Mouse (Mus musculus) thymus, adult 2 months (tissue): ENCODE data around the gene Ntmt1. TPM values are rescaled to one million over a fixed set of nuclear protein-coding genes. Genes with fewer than 3 reads are reported as not detected.

Source experiments
- DNase-seq: peaks from one replicate; pipeline ENCODE4 v3.0.0; 2021
- H3K27ac ChIP-seq: fragments of 200-500 bp; 2 replicates; pipeline ENCODE4 v1.5.1; 2012; ENCODE audit warnings: low read length, control low read depth; ENCODE audit not compliant: control insufficient read depth, insufficient read depth
- H3K27me3 ChIP-seq: fragments of 200-500 bp; 2 replicates; pipeline ENCODE4 v1.6.1; 2012; ENCODE audit warnings: mild to moderate bottlenecking, low read length, moderate library complexity, mixed read lengths; ENCODE audit not compliant: control insufficient read depth, insufficient read depth
- H3K36me3 ChIP-seq: fragments of 200-500 bp; 2 replicates; pipeline ENCODE4 v1.6.1; 2012; ENCODE audit warnings: mild to moderate bottlenecking, low read length, moderate library complexity; ENCODE audit not compliant: control insufficient read depth, insufficient read depth
- H3K4me1 ChIP-seq: fragments of 200-500 bp; replicated peaks from 2 replicates; pipeline ENCODE4 v1.6.1; 2012; ENCODE audit warnings: low read length; ENCODE audit not compliant: control insufficient read depth, insufficient read depth
- H3K4me3 ChIP-seq: fragments of 200-500 bp; 2 replicates; pipeline ENCODE4 v1.5.1; 2012; ENCODE audit warnings: mild to moderate bottlenecking, low read length, control low read depth, moderate library complexity; ENCODE audit not compliant: control insufficient read depth, insufficient read depth
- CTCF ChIP-seq: fragments of 200-500 bp; IDR thresholded peaks from 2 replicates; pipeline ENCODE4 v1.5.1; 2012; ENCODE audit warnings: mild to moderate bottlenecking, control low read depth, low read length, moderate library complexity, borderline replicate concordance; ENCODE audit not compliant: control insufficient read depth, poor library complexity, insufficient read depth; ENCODE audit errors: extremely low read depth
- POLR2A ChIP-seq: fragments of 200-500 bp; IDR thresholded peaks from 2 replicates; pipeline ENCODE4 v1.6.1; 2012; ENCODE audit warnings: mild to moderate bottlenecking, low read length, control low read depth, moderate library complexity; ENCODE audit not compliant: control insufficient read depth, poor library complexity, insufficient read depth; ENCODE audit errors: extremely low read depth
- WGBS: fragments of 180-500 bp; shearing (Covaris S2); methylation state at CpG from one replicate; pipeline ENCODE4 v1.1.7; 2018; 5-methylcytosine and 5-hydroxymethylcytosine counted together
- polyA plus RNA-seq: library from polyadenylated mRNA; depleted of rRNA; stranded (reverse); fragments of >200 nt; gene quantifications from 2 replicates; pipeline ENCODE4 v1.2.3, GENCODE M21; 2012

The Ntmt1 gene
- polyA plus RNA-seq, 1 experiment: 33.9 TPM

- Histone ChIP-seq H3K4me3 (no peak overlapping the region), H3K27me3 (peaks cover 9% of the 10 kb centered on the region; the same call in 1 of the 2 replicates), H3K36me3 (no peaks in the 10 kb centered on the region), H3K4me1 (peaks cover 3% of the 10 kb centered on the region; the same call in 1 of the 2 replicates), H3K27ac (no peak overlapping the region)
- 91% methylated on average over 5 of the region's 5 CpGs for WGBS
- no peak for TF ChIP-seq POLR2A
- TF ChIP-seq CTCF: no peak
- DNase-seq: no peak
Observed at GRCm38 (mm10) chr2:30766446-30766845, 41.2 kb upstream of the Ntmt1 start.

- no peak for DNase-seq
- Histone ChIP-seq H3K27ac (no peak overlapping the region), H3K36me3 (no peaks in the 10 kb centered on the region), H3K27me3 (peaks cover 17% of the 10 kb centered on the region; the same call in 1 of the 2 replicates), H3K4me1 (peaks cover 10% of the 10 kb centered on the region; the same call in 1 of the 2 replicates), H3K4me3 (no peak overlapping the region)
- no peak for TF ChIP-seq POLR2A
- no peak for TF ChIP-seq CTCF
- 92% methylated on average over 7 of the region's 7 CpGs for WGBS
Observed at GRCm38 (mm10) chr2:30767626-30768240, 39.9 kb upstream of the Ntmt1 start.

- Histone ChIP-seq H3K27ac (no peak overlapping the region), H3K4me1 (peaks cover 10% of the 10 kb centered on the region; the same call in 1 of the 2 replicates), H3K4me3 (no peak overlapping the region), H3K27me3 (peaks cover 17% of the 10 kb centered on the region; the same call in 1 of the 2 replicates), H3K36me3 (no peaks in the 10 kb centered on the region)
- whole genome bisulfite sequencing: 90% methylated on average over 5 of the region's 5 CpGs
- TF ChIP-seq CTCF (no peak), POLR2A (no peak)
- DNase-seq: no peak
Observed at GRCm38 (mm10) chr2:30768529-30768928, 39.1 kb upstream of the Ntmt1 start.

- H3K27me3 ChIP-seq: peaks cover 17% of the 10 kb centered on the region; the same call in 1 of the 2 replicates
- no peak overlapping the region for H3K27ac ChIP-seq
- peak; percentile 11 for DNase-seq
- H3K36me3 ChIP-seq: no peaks in the 10 kb centered on the region
- 30% methylated on average over 6 of the region's 6 CpGs for WGBS
- H3K4me3 ChIP-seq: no peak overlapping the region
- no peak for TF ChIP-seq POLR2A
- no peak for TF ChIP-seq CTCF
- H3K4me1 ChIP-seq: peaks cover 10% of the 10 kb centered on the region; the same call in 1 of the 2 replicates
Observed at GRCm38 (mm10) chr2:30769187-30769586, 38.4 kb upstream of the Ntmt1 start.

GRCm38 (mm10) chr2:30771368-30771805 lies 36.2 kb upstream of the Ntmt1 start:
- Histone ChIP-seq H3K4me3 (peak overlapping the region; percentile 11), H3K36me3 (no peaks in the 10 kb centered on the region), H3K27ac (no peak overlapping the region), H3K27me3 (peaks cover 17% of the 10 kb centered on the region; the same call in 1 of the 2 replicates), H3K4me1 (peaks cover 10% of the 10 kb centered on the region; the same call in 1 of the 2 replicates)
- TF ChIP-seq CTCF (no peak), POLR2A (no peak)
- WGBS: 2% methylated on average over 50 of the region's 51 CpGs
- DNase-seq: no peak

GRCm38 (mm10) chr2:30771806-30772460 lies 35.7 kb upstream of the Ntmt1 start:
- H3K27me3 ChIP-seq: peaks cover 17% of the 10 kb centered on the region; the same call in 1 of the 2 replicates
- peak overlapping the region; percentile 11 for H3K4me3 ChIP-seq
- TF ChIP-seq CTCF (no peak), POLR2A (no peak)
- no peaks in the 10 kb centered on the region for H3K36me3 ChIP-seq
- H3K4me1 ChIP-seq: peaks cover 10% of the 10 kb centered on the region; the same call in 1 of the 2 replicates
- 5% methylated on average over 19 of the region's 19 CpGs for WGBS
- H3K27ac ChIP-seq: no peak overlapping the region
- no peak for DNase-seq
